Mouse (Mus musculus): ENCODE measurements at regions not wholly inside any gene's neighbourhood (a gene's known extent, or its start where the extent isn't known, plus 50 kb on each side); places are given as distances from the start of the nearest gene placed in this dataset.

GRCm38 (mm10) chr6:50059917-50060316 is 50.1 kb upstream of the Mpp6 start:
- no peak for DNase-seq (ENCODE audit: low spot score in 2 of 2)

Data from left cerebral cortex, adult 9 months (tissue).